Mouse (Mus musculus): ENCODE data around the gene Trim56.

GRCm38 (mm10) chr5:137075726-137076125, 40.3 kb downstream of the Trim56 start:
- no peak for TF ChIP-seq POLR2A (IDR thresholded peaks at IDR 0.05; ENCODE audit: insufficient read length, low read depth)
- TF ChIP-seq POLR2AphosphoS2 (IDR thresholded peaks at IDR 0.05; ENCODE audit: insufficient read length, low read depth), result no peak
- no peak for TF ChIP-seq CEBPB (IDR thresholded peaks at IDR 0.05; ENCODE audit: insufficient read depth, poor library complexity, severe bottlenecking)
- TF ChIP-seq MAX (IDR thresholded peaks at IDR 0.05; ENCODE audit: low read depth), result no peak
- no peak for TF ChIP-seq USF1 (IDR thresholded peaks at IDR 0.05; ENCODE audit: low read depth)
- no peak for TF ChIP-seq MYOD1 (IDR thresholded peaks at IDR 0.05; ENCODE audit: control insufficient read depth in 1 of 3, insufficient read length in 2 of 3, low read depth in 2 of 3)
- TF ChIP-seq REST (IDR thresholded peaks at IDR 0.05; ENCODE audit: insufficient read depth, insufficient read length), result no peak
- no peak for TF ChIP-seq TCF3 (IDR thresholded peaks at IDR 0.05; ENCODE audit: insufficient read length, low read depth)
- TF ChIP-seq MYOG (IDR thresholded peaks at IDR 0.05; ENCODE audit: control insufficient read depth in 1 of 3, insufficient read depth in 1 of 3, insufficient read length in 2 of 3, low read depth in 2 of 3), result no peak
- no peak for TF ChIP-seq E2F4 (IDR thresholded peaks at IDR 0.05; ENCODE audit: insufficient read depth)
- TF ChIP-seq SRF (IDR thresholded peaks at IDR 0.05; ENCODE audit: control insufficient read depth, insufficient read length, low read depth), result no peak
- no peak for TF ChIP-seq TCF12 (IDR thresholded peaks at IDR 0.05; ENCODE audit: insufficient read depth, poor library complexity, severe bottlenecking)
